Comparison of ENCODE assay signal across 11 mouse cellular contexts in the genomic region with DNA sequence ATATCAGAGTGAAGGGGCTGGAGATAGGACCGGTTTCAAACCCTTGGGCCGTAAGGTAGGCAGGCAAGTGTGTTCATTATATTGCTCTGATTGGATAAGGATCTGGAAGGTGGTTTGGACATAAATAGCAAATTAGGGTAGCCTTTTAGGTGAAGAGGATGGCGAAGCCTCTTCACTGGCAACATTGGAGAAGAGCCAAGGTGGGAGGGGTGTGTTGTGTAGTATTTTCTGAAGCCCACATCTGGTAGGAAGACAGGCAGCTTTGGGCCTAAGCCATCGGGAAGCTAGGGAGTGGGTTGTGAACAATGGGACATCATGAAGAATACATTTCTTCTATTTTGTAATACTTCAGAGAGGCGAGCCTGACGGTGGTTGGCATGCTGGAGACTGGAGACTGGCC.
DNase-seq lines count a peak whose midpoint lies in the region; ATAC-seq and TF ChIP-seq lines count a peak whose summit lies in the region.
"Had no signal": no experiment of that assay in that cellular context is flagged by ENCODE, and none has a peak within 500 bp of the region (broad histone marks: within the 10 kb centered on the region; RNA-seq: fewer than 3 reads in every experiment).

No protein-coding gene starts in this region.

- H3K9me3 ChIP-seq in heart, embryonic 12.5 days (replicated peaks) = no peaks in the 10 kb centered on the region
- H3K9me3 ChIP-seq in lung, embryonic 14.5 days (ENCODE audit: low read depth, low read length) = no peaks in the 10 kb centered on the region
- no peaks in the 10 kb centered on the region for H3K9me3 ChIP-seq in liver, embryonic 14.5 days (ENCODE audit: control insufficient read depth, low read length)
- H3K9me3 ChIP-seq: limb, embryonic 10.5 days; neural tube, embryonic 13.5 days had no signal

- no peak for TF ChIP-seq EP300 in liver, embryonic 14.5 days (IDR thresholded peaks at IDR 0.05; ENCODE audit: low read depth)

- TF ChIP-seq CTCF in lung, embryonic 14.5 days (IDR thresholded peaks at IDR 0.05; ENCODE audit: low read depth) = no peak
- no peak for TF ChIP-seq CTCF in lung, adult 2 months (IDR thresholded peaks at IDR 0.05; ENCODE audit: insufficient read depth, low read length)
- no peak for TF ChIP-seq CTCF in liver, embryonic 14.5 days (IDR thresholded peaks at IDR 0.05; ENCODE audit: low read depth)

- H3K27me3 ChIP-seq in heart, embryonic 12.5 days (replicated peaks) = no peaks in the 10 kb centered on the region
- H3K27me3 ChIP-seq in lung, embryonic 14.5 days (ENCODE audit: insufficient read depth, low read length) = no peaks in the 10 kb centered on the region
- H3K27me3 ChIP-seq in liver, embryonic 14.5 days (ENCODE audit: control insufficient read depth, insufficient read depth, low read length) = no peaks in the 10 kb centered on the region
- H3K27me3 ChIP-seq: neural tube, embryonic 13.5 days had no signal

- peak overlapping the region; percentile 55; the same call in 1 of the 2 replicates for H3K4me2 ChIP-seq in heart, embryonic 12.5 days
- H3K4me2 ChIP-seq in lung, embryonic 14.5 days = no peak overlapping the region
- peak overlapping the region; percentile 40 for H3K4me2 ChIP-seq in liver, embryonic 14.5 days (ENCODE audit: low read depth)
- H3K4me2 ChIP-seq: neural tube, embryonic 13.5 days had no signal

- peaks cover 17% of the 10 kb centered on the region for H3K4me1 ChIP-seq in heart, embryonic 12.5 days (replicated peaks)
- H3K4me1 ChIP-seq in lung, embryonic 14.5 days (ENCODE audit: insufficient read depth) = no peaks in the 10 kb centered on the region
- peaks cover 6% of the 10 kb centered on the region for H3K4me1 ChIP-seq in lung, adult 2 months (ENCODE audit: control insufficient read depth, insufficient read depth, low read length)
- peaks cover 0 to 3% of the 10 kb centered on the region in 2 experiments; a peak in 2 of 4 replicates for H3K4me1 ChIP-seq in liver, embryonic 14.5 days (replicated peaks; ENCODE audit: control insufficient read depth in 2 of 2, insufficient read depth in 2 of 2, low read length in 1 of 2)

- H3K36me3 ChIP-seq in heart, embryonic 12.5 days = no peaks in the 10 kb centered on the region
- H3K36me3 ChIP-seq in lung, embryonic 14.5 days (ENCODE audit: insufficient read depth) = no peaks in the 10 kb centered on the region
- H3K36me3 ChIP-seq in liver, embryonic 14.5 days (replicated peaks; ENCODE audit: control insufficient read depth, insufficient read depth, low read depth) = no peaks in the 10 kb centered on the region
- H3K36me3 ChIP-seq: limb, embryonic 10.5 days; neural tube, embryonic 13.5 days had no signal

- no peak for ATAC-seq in heart, embryonic 12.5 days (ENCODE audit: insufficient number of reproducible peaks, low FRiP score)
- peak; percentile 10; the same call in 1 of the 2 replicates for ATAC-seq in lung, embryonic 14.5 days (ENCODE audit: insufficient read depth)
- ATAC-seq in liver, embryonic 14.5 days (ENCODE audit: insufficient read depth) = no peak
- no peak for ATAC-seq in erythroid progenitor cell, adult 5-6 weeks (replicated peaks; ENCODE audit: low FRiP score, poor library complexity, severe bottlenecking)

- WGBS in heart, embryonic 12.5 days = 81% methylated on average over 6 of the region's 6 CpGs
- WGBS in lung, embryonic 14.5 days = 74% methylated on average over 6 of the region's 6 CpGs
- WGBS in lung, adult 2 months = 50% methylated on average over 6 of the region's 6 CpGs
- WGBS in liver, embryonic 14.5 days (ENCODE audit: insufficient replicate concordance) = 66% methylated on average over 6 of the region's 6 CpGs

- no peak overlapping the region for H3K4me3 ChIP-seq in heart, embryonic 12.5 days
- H3K4me3 ChIP-seq in lung, embryonic 14.5 days (ENCODE audit: low read depth, low read length) = no peak overlapping the region
- no peak overlapping the region for H3K4me3 ChIP-seq in lung, adult 2 months (replicated peaks; ENCODE audit: extremely low read depth, low read depth, low read length)
- H3K4me3 ChIP-seq in liver, embryonic 14.5 days (ENCODE audit: insufficient read depth in 1 of 2, low read depth in 2 of 2, low read length in 2 of 2) = no peak overlapping the region
- H3K4me3 ChIP-seq: neural tube, embryonic 13.5 days had no signal

- H3K27ac ChIP-seq in heart, embryonic 12.5 days (ENCODE audit: poor library complexity, severe bottlenecking) = no peak overlapping the region
- no peak overlapping the region for H3K27ac ChIP-seq in lung, embryonic 14.5 days (ENCODE audit: low read depth)
- H3K27ac ChIP-seq in liver, embryonic 14.5 days = no peak overlapping the region
- H3K27ac ChIP-seq: limb, embryonic 10.5 days; neural tube, embryonic 13.5 days had no signal

- no peak overlapping the region for H3K9ac ChIP-seq in heart, embryonic 12.5 days
- no peak overlapping the region for H3K9ac ChIP-seq in lung, embryonic 14.5 days
- H3K9ac ChIP-seq in liver, embryonic 14.5 days (replicated peaks) = no peak overlapping the region
- H3K9ac ChIP-seq: neural tube, embryonic 13.5 days had no signal

- DNase-seq in heart, postnatal 4 days = no peak
- no peak for DNase-seq in lung, embryonic 14.5 days
- DNase-seq in lung, adult 2 months = no peak
- DNase-seq in MN1 (ENCODE audit: low spot score) = peak; percentile 57
- no peak for DNase-seq in liver, embryonic 14.5 days (ENCODE audit: low read depth in 3 of 3, low spot score in 3 of 3)
- no peak for DNase-seq in adrenal gland, postnatal 36 days
- DNase-seq: right cerebral cortex, postnatal 25 days had no signal

- no peak for TF ChIP-seq POLR2A in lung, adult 2 months (IDR thresholded peaks at IDR 0.05; ENCODE audit: borderline replicate concordance, extremely low read depth, low read depth, low read length)
